Mouse (Mus musculus): ENCODE results near the gene Best2.

The Best2 gene

GRCm38 (mm10) chr8:85021514-85022055 is 7.3 kb upstream of the Best2 start:
- no peak for DNase-seq (ENCODE audit: low spot score)

GRCm38 (mm10) chr8:85017209-85017608 is 2.9 kb upstream of the Best2 start:
- DNase-seq (ENCODE audit: low spot score), result no peak

- DNase-seq (ENCODE audit: low spot score), result no peak
Observed at GRCm38 (mm10) chr8:85016724-85017123, 2.4 kb upstream of the Best2 start.

- peak; percentile 47 for DNase-seq (ENCODE audit: low spot score)
Observed at GRCm38 (mm10) chr8:85013230-85013840, 996 bp downstream of the Best2 start.

GRCm38 (mm10) chr8:85011242-85011641 is 3.1 kb downstream of the Best2 start:
- DNase-seq (ENCODE audit: low spot score), result no peak

GRCm38 (mm10) chr8:85007686-85008085 is 6.6 kb downstream of the Best2 start:
- DNase-seq (ENCODE audit: low spot score), result peak; percentile 37

- peak; percentile 84 for DNase-seq (ENCODE audit: low spot score)
Observed at GRCm38 (mm10) chr8:84997649-84998295, 16.6 kb downstream of the Best2 start.

- DNase-seq (ENCODE audit: low spot score), result no peak
Observed at GRCm38 (mm10) chr8:84996978-84997377, 17.4 kb downstream of the Best2 start.

- DNase-seq (ENCODE audit: low spot score), result no peak
Observed at GRCm38 (mm10) chr8:84995680-84996079, 18.7 kb downstream of the Best2 start.

- no peak for DNase-seq (ENCODE audit: low spot score)
Observed at GRCm38 (mm10) chr8:84994375-84994774, 20.0 kb downstream of the Best2 start.

GRCm38 (mm10) chr8:84990836-84991235 is 23.5 kb downstream of the Best2 start:
- no peak for DNase-seq (ENCODE audit: low spot score)

- DNase-seq (ENCODE audit: low spot score), result peak; percentile 99
Observed at GRCm38 (mm10) chr8:84990349-84990748, 24.0 kb downstream of the Best2 start, which contains the start of gene Hook2. Hook2 (plus strand) TSS chr8:84990603.

- peak; percentile 96 for DNase-seq (ENCODE audit: low spot score)
Observed at GRCm38 (mm10) chr8:84989810-84990209, 24.5 kb downstream of the Best2 start.

- DNase-seq (ENCODE audit: low spot score), result peak; percentile 65
Observed at GRCm38 (mm10) chr8:84989311-84989731, 25.0 kb downstream of the Best2 start.

GRCm38 (mm10) chr8:84987903-84988302 is 26.4 kb downstream of the Best2 start:
- DNase-seq (ENCODE audit: low spot score), result no peak

- no peak for DNase-seq (ENCODE audit: low spot score)
Observed at GRCm38 (mm10) chr8:84987388-84987787, 26.9 kb downstream of the Best2 start.

- peak; percentile 50 for DNase-seq (ENCODE audit: low spot score)
Observed at GRCm38 (mm10) chr8:84986379-84986945, 27.9 kb downstream of the Best2 start.

GRCm38 (mm10) chr8:84985684-84986378 is 28.5 kb downstream of the Best2 start:
- peak; percentile 68 for DNase-seq (ENCODE audit: low spot score)

GRCm38 (mm10) chr8:84985049-84985683 is 29.2 kb downstream of the Best2 start:
- DNase-seq (ENCODE audit: low spot score), result peak; percentile 22

- DNase-seq (ENCODE audit: low spot score), result no peak
Observed at GRCm38 (mm10) chr8:84984294-84985048, 29.9 kb downstream of the Best2 start.

GRCm38 (mm10) chr8:84982499-84983011 is 31.8 kb downstream of the Best2 start:
- DNase-seq (ENCODE audit: low spot score), result no peak
